Mouse (Mus musculus) olfactory bulb, adult 2 months (tissue): Measurements from ENCODE around the gene Elf1. TPM values are rescaled to one million over a fixed set of nuclear protein-coding genes. Genes with fewer than 3 reads are reported as not detected.

Experiments
- H3K27ac ChIP-seq: fragments of 200-500 bp; 2 replicates; pipeline ENCODE4 v1.5.1; 2012; ENCODE audit warnings: low read depth, low read length; ENCODE audit not compliant: insufficient read depth
- H3K4me1 ChIP-seq: fragments of 200-500 bp; 2 replicates; pipeline ENCODE4 v1.6.1; 2012; ENCODE audit warnings: low read length; ENCODE audit not compliant: control insufficient read depth, insufficient read depth
- H3K4me3 ChIP-seq: fragments of 200-500 bp; 2 replicates; pipeline ENCODE4 v1.5.1; 2012; ENCODE audit warnings: mild to moderate bottlenecking, low read depth, low read length, moderate library complexity; ENCODE audit not compliant: insufficient read depth
- CTCF ChIP-seq: fragments of 200-500 bp; IDR thresholded peaks from 2 replicates; pipeline ENCODE4 v1.5.1; 2012; ENCODE audit warnings: low read depth, mild to moderate bottlenecking, low read length, moderate library complexity; ENCODE audit not compliant: insufficient read depth
- POLR2A ChIP-seq: fragments of 200-500 bp; IDR thresholded peaks from 2 replicates; pipeline ENCODE4 v1.6.1; 2012; ENCODE audit warnings: mild to moderate bottlenecking, low read depth, low read length, moderate library complexity; ENCODE audit not compliant: insufficient read depth
- WGBS: fragments of 180-500 bp; shearing (Covaris S2); methylation state at CpG from one replicate; pipeline ENCODE4 v1.1.7; 2018; 5-methylcytosine and 5-hydroxymethylcytosine counted together
- polyA plus RNA-seq: library from polyadenylated mRNA; stranded (reverse); fragments of >200 nt; gene quantifications from 2 replicates; pipeline ENCODE4 v1.2.4, GENCODE M21; 2012; ENCODE audit warnings: low replicate concordance; ENCODE audit not compliant: missing spikeins, insufficient read depth, insufficient read length

Gene Elf1
- polyA plus RNA-seq, 1 experiment: not detected

DNA sequence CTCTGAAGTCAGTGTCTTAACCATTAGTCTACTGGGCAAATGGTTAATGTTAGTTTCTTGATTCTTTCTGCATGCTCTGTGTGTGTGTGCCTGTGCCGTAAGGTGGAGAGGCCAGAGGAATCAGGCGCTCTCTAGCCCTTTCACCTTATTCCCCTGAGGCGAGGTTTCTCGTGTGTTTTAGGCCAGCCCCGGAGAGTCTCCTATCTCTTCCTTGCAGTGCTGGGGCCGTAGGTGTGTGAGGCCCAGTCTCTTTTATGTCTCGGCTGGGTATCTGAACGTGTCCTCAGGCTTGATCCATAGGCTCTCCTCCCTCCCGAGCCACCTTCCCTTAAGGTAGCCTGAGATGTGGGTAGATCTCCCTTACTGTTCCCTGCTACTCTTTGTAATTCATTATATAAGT lies 25.2 kb downstream of the Elf1 start:
- 84% methylated on average over 9 of the region's 9 CpGs for WGBS
- Histone ChIP-seq H3K4me3 (no peak overlapping the region), H3K27ac (no peak overlapping the region; the same call in 1 of the 2 replicates), H3K4me1 (peaks cover 3% of the 10 kb centered on the region; the same call in 1 of the 2 replicates)
- TF ChIP-seq CTCF (no peak), POLR2A (no peak)

DNA sequence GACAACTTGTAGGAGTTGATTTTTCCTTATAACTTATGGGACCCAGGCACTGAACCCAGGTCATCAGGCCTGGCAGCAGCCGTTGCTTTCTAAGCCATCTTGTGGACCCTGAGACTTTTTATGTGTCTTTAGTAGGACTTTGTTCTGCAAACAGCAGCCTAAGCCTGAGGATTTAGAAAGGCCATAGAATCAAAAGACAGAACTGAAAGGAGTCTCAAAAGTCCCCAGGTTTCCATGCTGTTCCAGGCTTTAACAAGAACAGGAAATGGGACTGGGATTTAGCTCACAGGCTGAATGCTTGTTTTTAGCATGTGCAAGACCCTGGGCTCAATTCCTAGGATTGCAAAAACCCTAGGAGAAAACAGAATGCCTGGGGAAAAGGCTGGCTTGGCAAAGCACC lies 26.9 kb downstream of the Elf1 start:
- Histone ChIP-seq H3K27ac (no peak overlapping the region), H3K4me1 (peaks cover 3% of the 10 kb centered on the region; the same call in 1 of the 2 replicates), H3K4me3 (no peak overlapping the region)
- 48% methylated on average over 1 of the region's 1 CpGs for WGBS
- no peak for TF ChIP-seq POLR2A

DNA sequence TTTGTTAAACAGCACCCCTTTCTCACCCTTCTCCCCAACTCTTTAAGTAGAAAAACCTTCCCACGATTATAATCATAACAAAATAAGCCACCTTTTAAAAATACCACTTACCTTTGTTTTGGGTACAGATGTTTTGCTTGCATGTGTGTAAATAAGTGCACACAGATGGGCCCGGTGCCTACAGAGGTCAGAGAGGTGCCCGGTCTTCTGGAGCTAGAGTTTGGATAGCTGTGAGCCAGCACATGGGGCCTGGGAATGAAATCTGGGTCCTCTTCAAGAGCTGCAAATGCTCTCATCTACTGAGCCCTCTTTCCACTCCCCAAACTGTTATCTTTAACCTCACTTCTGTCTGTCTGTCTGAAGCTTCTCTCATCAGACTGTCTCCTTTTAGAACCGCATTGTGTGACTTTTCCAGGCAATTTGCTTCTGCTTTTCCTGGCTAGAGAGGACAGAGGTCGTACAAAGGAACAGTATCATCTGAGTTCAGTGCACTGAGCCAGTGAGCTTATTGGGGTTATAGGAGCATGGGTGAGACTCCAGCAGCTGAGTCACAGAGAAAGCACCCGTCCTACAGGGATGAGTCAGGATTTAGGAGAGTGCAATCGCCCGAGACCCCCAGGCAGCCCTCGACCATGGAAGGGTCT lies 27.8 kb downstream of the Elf1 start:
- Histone ChIP-seq H3K4me1 (peaks cover 3% of the 10 kb centered on the region; the same call in 1 of the 2 replicates), H3K4me3 (no peak overlapping the region), H3K27ac (no peak overlapping the region)
- TF ChIP-seq CTCF (no peak), POLR2A (no peak)
- WGBS: 82% methylated on average over 9 of the region's 9 CpGs

GRCm38 (mm10) chr14:79511521-79511920 lies 30.5 kb downstream of the Elf1 start:
- TF ChIP-seq POLR2A (no peak), CTCF (no peak)
- H3K27ac ChIP-seq: no peak overlapping the region
- no peaks in the 10 kb centered on the region for H3K4me1 ChIP-seq
- no peak overlapping the region for H3K4me3 ChIP-seq
- 76% methylated on average over 1 of the region's 1 CpGs for WGBS

DNA sequence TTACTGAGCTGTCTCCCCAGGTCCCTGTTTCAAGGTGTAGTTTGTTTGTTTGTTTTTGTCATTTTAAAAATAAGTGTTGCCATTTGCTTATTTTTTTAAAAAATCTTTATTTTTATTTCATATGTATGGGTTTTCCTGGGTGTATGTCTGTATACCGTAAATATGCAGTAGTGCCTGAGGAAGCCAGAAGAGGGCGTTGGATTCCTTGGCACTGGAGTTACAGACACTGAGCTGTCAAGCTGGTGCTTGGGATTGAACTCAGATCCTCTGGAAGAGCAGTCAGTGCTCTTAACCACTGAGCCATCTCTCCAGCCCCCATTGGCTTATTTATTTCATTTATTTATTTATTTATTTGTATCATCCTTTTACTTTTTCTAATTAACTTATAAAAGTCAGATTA lies 33.0 kb downstream of the Elf1 start:
- TF ChIP-seq CTCF: no peak
- no peak for TF ChIP-seq POLR2A
- no peak overlapping the region for H3K4me3 ChIP-seq
- WGBS: 80% methylated on average over 2 of the region's 2 CpGs
- H3K27ac ChIP-seq: no peak overlapping the region
- H3K4me1 ChIP-seq: no peaks in the 10 kb centered on the region

- H3K4me3 ChIP-seq: no peak overlapping the region
- 78% methylated on average over 8 of the region's 8 CpGs for whole genome bisulfite sequencing
- no peak overlapping the region for H3K27ac ChIP-seq
- no peak for TF ChIP-seq POLR2A
- no peak for TF ChIP-seq CTCF
- H3K4me1 ChIP-seq: no peaks in the 10 kb centered on the region
Measured at GRCm38 (mm10) chr14:79515100-79515499, 34.1 kb downstream of the Elf1 start.

DNA sequence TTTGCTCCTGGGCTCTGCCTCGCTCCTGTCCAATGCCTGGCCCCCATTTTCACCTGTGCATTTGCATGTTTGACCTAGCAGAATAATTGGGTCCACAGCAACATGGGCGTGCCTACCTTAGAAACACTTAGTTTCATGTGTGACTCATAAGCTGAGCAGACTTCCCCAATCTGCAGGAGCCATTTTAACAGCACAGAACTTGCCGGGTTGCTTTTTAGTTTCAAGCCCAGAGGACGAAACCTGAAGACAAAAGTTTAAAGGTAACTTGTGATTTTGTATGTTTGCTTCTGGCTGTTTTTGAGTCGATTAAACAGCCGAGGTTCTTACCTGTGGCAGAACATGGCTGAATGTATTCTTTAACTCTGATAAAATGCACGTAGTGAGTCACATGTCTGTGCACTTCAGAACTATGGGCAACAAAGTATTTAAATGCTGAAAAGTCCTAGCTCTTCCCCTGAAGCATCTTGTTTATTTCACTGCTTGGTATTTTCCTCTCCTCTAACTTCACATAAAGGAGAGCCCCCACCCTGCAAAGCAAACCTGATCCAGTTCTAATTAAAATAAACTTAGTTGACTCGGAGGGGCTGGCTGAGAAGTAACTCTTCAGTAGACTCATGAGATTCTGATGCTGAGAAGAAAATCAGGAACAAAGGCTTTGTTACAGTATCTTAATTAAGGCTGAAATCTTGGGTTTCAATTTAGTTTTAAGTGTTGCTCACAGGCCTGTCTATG lies 34.7 kb downstream of the Elf1 start:
- TF ChIP-seq POLR2A: no peak
- TF ChIP-seq CTCF: no peak
- Histone ChIP-seq H3K4me3 (no peak overlapping the region), H3K4me1 (no peaks in the 10 kb centered on the region), H3K27ac (no peak overlapping the region)
- WGBS: 53% methylated on average over 8 of the region's 8 CpGs

GRCm38 (mm10) chr14:79516243-79516610 lies 35.2 kb downstream of the Elf1 start:
- Histone ChIP-seq H3K4me3 (no peak overlapping the region), H3K27ac (no peak overlapping the region), H3K4me1 (no peaks in the 10 kb centered on the region)
- WGBS: 58% methylated on average over 5 of the region's 5 CpGs
- TF ChIP-seq CTCF: no peak
- no peak for TF ChIP-seq POLR2A

DNA sequence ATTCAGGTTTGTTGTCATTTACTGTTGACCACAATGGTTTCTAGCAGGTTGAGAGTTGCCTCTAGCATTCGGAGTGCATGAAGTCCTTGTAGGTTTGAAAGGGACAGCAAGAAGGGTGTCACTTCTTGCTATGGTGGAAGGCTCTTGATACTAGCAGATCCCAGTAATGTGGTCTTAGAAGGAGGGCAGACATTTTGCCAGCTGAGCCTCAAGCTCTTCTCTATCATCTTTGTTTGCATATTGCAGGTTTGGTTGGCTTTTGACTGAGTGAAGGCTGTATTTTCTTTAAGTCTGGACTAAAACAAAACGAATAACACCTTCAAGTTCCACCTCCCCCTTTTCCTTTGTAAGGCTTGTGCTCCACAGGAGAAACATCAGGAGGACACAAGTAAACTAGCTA lies 35.8 kb downstream of the Elf1 start:
- WGBS: 81% methylated on average over 2 of the region's 2 CpGs
- H3K4me1 ChIP-seq: no peaks in the 10 kb centered on the region
- H3K27ac ChIP-seq: no peak overlapping the region
- H3K4me3 ChIP-seq: no peak overlapping the region
- TF ChIP-seq POLR2A (no peak), CTCF (no peak)
